Mouse (Mus musculus): Measurements from ENCODE around the gene Capn7.

Gene Capn7

GRCm38 (mm10) chr14:31414235-31414966 lies 78.0 kb downstream of the Capn7 start:
- no peak for DNase-seq (ENCODE audit: low spot score)

- DNase-seq (ENCODE audit: low spot score) = no peak
These were observed 78.5 kb downstream of the Capn7 start for GRCm38 (mm10) chr14:31414967-31415376.

GRCm38 (mm10) chr14:31416411-31416810 lies 80.0 kb downstream of the Capn7 start:
- DNase-seq (ENCODE audit: low spot score) = no peak

- no peak for DNase-seq (ENCODE audit: low spot score)
These were observed 80.6 kb downstream of the Capn7 start for GRCm38 (mm10) chr14:31416835-31417549.

- DNase-seq (ENCODE audit: low spot score) = no peak
These were observed 82.8 kb downstream of the Capn7 start for GRCm38 (mm10) chr14:31419279-31419678.

- no peak for DNase-seq (ENCODE audit: low spot score)
These were observed 83.7 kb downstream of the Capn7 start for GRCm38 (mm10) chr14:31420135-31420534.

GRCm38 (mm10) chr14:31420562-31420961 lies 84.1 kb downstream of the Capn7 start:
- DNase-seq (ENCODE audit: low spot score) = no peak

- no peak for DNase-seq (ENCODE audit: low spot score)
These were observed 84.5 kb downstream of the Capn7 start for GRCm38 (mm10) chr14:31420985-31421384.
